Mouse (Mus musculus): ENCODE data around the gene Cadm2. TPM values are rescaled to one million over a fixed set of nuclear protein-coding genes. Genes with fewer than 3 reads are reported as not detected.

The Cadm2 gene
- not detected for total RNA-seq (2023)

DNA sequence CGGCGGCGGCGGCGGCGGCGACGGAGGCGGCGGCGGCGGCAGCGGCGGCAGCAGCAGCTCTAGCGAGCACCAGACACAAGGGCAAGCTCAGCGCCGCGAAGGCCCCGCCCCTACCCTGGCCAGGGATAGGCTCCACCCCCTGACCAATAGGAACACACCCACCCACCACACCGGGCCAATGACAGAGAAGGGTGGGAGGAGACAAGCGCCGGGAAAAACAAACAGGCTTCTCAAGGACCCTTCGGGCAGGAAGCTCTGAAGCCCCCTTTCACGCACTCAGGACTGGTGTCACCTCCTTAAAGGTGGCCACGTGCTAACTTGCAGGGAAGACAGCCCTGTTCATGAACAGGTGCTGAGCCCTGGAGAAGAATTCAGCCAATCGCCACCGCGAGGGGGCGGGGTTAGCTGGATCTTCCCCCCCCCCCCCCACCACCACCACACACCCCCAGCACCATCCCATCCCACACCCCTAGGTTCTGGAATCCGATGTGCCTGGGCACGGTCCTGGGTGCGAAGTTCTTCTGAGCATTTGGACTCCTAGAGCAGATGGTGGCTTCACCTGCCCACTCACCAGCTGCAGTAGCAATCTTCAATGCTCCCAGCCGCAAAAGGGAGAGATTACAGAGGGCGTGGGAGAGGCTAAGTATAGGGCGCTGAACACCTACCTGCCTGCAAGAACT lies at the start of gene Cadm2:
TSS of gene Cadm2 (minus strand) at position 83 of the 680 bp plus-strand sequence.

Measured in CD8-positive naive resting alpha-beta T cell, adult 57 days (primary cell).